Mouse (Mus musculus) gastrocnemius, postnatal 4 days (tissue): ENCODE measurements around the gene Myo1h. TPM values are rescaled to one million over a fixed set of nuclear protein-coding genes. Genes with fewer than 3 reads are reported as not detected.
A peak's percentile ranks its signal among the peaks of the same experiment; 100 is the strongest.

Source experiments
- DNase-seq, 2 experiments: peaks; one replicate each; pipeline ENCODE4 v3.0.0; 2021 to 2022; ENCODE audit warnings: low spot score in 2 of 2, mixed read lengths in 2 of 2
- total RNA-seq, 2 experiments: library from RNA; stranded (reverse); gene quantifications; 2 replicates each; pipeline ENCODE4 v1.2.3; 2021

Myo1h gene
- total RNA-seq, 2 experiments from 2014 or later = 0.34 to 0.57 TPM

- DNase-seq = no peak
Measured at GRCm38 (mm10) chr5:114290004-114290403, 1.0 kb downstream of the Myo1h start.

- peak in 1 of 2 experiments; percentile 17 for DNase-seq
Measured at GRCm38 (mm10) chr5:114296693-114297631, 8.0 kb downstream of the Myo1h start.

DNA sequence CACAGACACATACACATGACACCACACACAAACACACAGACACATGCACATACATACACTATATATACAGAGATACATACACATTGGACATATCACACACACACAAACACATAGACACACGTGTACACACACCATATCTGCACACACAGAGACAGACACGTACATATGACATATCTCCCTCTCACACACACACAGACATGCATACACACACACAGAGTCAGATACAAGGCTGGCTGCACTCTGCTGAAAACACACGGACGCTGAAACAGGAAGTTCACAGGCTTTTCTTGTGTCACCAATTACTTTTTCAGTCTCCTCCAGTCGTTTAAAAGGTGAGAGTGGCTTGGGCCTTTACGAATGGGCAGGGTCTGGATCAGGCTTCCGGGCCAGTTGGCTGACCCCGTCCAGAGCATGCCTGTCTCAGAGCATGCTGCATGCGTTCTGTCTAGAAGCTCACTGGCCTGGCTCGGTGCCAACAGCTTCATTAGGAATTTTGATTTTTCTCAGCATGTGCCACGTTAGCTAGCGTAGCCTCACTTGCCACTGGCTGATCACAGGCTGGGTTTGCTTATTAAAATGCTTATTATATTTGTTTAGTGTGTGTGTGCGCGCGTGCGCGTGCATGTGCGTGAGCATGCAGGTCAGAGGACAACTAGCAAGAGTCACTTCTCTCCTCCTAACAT is 9.4 kb downstream of the Myo1h start:
- peak in 1 of 2 experiments; percentile 36 for DNase-seq

DNA sequence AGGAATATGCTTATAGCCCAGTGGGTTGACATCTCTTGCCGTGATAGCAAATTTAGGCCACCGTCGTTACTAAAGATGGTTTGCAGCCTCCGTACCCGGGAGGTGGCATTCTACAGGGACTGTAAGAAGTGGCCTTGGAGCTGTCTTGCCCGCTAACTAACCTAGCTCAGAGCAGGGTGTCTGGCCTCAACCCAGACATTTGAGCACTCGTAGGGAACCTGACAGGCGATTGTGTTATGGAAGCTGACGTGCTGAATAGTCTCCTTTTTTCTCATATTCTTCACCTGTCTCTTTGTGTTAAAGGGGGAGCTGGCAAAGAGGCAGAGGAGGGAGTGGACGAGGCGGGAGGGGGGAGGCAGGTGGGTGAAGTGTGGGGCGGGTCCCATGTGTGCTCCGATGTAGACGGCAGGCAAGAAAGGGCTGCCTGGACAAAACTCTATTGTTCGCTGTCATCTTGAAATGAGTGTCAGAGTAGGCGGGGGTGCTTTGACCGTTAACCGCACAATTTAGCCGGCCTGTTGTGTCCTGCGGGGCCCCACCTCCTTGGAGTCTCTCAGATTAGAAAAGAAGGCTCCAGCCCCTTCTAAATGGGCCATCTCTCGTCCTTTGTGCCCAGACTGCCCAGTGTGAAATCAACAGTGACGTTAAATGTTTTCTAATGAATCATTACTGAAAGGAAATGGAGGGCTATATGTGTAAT is 10.3 kb downstream of the Myo1h start:
- no peak for DNase-seq

- no peak for DNase-seq
Measured at GRCm38 (mm10) chr5:114299883-114300610, 11.1 kb downstream of the Myo1h start.

- no peak for DNase-seq
Measured at GRCm38 (mm10) chr5:114303166-114303565, 14.2 kb downstream of the Myo1h start.

GRCm38 (mm10) chr5:114306496-114306895 is 17.5 kb downstream of the Myo1h start:
- DNase-seq = no peak

- DNase-seq = no peak
Measured at GRCm38 (mm10) chr5:114308765-114309679, 20.1 kb downstream of the Myo1h start.

DNA sequence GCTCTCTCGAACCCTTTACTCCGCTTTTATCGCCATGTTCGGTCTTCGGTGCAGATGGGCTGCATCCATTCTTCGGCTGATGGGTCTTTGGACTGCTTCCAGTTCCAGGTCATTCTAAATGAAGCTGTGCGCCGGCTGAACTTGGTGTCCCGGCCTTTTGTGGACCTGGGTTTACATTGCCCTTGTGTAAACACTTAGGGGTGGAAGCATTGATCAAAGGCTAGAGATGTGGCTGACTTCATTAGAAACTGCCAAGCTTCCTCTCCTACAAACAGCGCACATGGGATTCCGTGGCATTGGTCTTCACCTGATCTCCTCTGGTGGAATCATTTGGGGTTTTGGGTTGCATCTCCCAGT is 20.7 kb downstream of the Myo1h start:
- DNase-seq = no peak

GRCm38 (mm10) chr5:114323105-114323790 is 34.3 kb downstream of the Myo1h start:
- no peak for DNase-seq

DNA sequence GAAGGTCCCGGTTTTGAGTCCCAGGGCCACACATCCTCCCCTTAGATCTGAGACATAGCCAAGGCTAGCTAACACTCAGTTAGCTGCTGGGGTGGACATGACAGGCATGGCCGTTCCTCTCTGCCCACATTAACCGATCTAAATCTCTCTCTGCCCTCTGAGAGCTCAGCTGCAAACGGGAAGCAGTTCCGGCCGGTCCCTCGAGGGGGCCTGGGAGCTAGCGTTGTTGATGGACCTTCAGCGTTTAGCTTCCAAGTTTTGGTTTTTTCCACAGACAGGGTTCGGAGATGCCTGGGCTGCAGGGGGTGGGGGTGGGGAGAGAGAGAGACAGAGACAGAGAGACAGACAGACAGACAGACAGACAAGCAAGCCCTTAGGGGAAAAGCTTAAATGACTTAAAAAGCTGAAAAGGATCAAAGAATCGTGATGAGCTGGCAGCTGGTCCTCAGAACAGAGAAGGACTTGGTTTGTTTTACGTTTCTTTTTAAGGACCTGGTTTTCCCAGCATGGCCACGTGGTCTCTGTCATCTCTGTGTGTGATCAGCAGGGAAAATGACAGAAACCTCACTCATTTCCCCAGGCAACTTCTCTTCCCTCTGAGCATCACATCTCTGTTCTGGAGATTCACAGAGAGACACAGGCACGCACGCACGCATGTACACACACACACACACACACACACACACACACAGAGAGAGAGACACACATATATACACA is 35.0 kb downstream of the Myo1h start:
- DNase-seq = peak in 1 of 2 experiments; percentile 55

- no peak for DNase-seq
Measured at GRCm38 (mm10) chr5:114342996-114343395, 54.0 kb downstream of the Myo1h start.

GRCm38 (mm10) chr5:114343612-114344011 is 54.6 kb downstream of the Myo1h start:
- DNase-seq = no peak

DNA sequence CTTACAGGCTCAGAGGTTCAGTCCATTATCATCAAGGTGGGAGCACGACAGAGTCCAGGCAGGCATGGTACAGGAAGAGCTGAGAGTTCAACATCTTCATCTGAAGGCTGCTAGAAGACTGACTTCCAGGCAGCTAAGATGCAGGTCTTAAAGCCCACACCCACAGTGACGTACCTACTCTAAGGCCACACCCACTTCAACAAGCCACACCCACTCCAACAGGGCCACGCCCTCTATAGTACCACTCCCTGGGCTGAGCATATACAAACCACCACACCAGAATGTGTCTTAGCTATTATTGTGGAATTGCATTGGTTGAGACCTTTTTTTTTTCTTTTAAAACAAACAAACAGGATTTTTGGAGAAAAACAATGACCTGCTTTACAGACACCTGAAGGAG is 56.6 kb downstream of the Myo1h start:
- DNase-seq = no peak

- no peak for DNase-seq
Measured at GRCm38 (mm10) chr5:114347005-114347404, 58.0 kb downstream of the Myo1h start.

DNA sequence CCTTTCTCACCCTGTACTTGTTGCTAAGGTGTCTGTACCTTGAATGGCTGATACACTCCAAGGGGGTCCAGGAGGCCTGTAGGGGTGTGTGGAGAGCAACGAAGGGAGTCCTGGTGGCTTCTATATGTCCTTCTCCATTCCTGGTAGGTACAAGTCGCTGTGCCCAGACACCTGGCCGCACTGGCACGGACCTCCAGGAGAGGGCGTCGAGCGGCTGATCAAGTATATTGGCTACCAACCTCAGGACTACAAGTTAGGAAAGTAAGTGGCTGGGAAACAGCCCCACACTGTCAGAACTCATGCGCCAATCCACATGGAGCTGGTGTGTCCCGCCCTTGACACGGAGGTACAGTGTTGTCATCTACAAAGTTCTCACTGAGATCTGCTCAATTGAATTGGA is 62.5 kb downstream of the Myo1h start:
- DNase-seq = no peak

- peak; percentile 47 to 78 for DNase-seq
Measured at GRCm38 (mm10) chr5:114356250-114356935, 67.4 kb downstream of the Myo1h start.
